Mouse (Mus musculus) hindbrain, embryonic 16.5 days (tissue): ENCODE measurements around the gene Rtl8b. TPM values are rescaled to one million over a fixed set of nuclear protein-coding genes. Genes with fewer than 3 reads are reported as not detected.

Experiments
- polyA plus RNA-seq: library from polyadenylated mRNA; unstranded; fragments of >200 nt; fragmentation: Nextera tagmentation; extraction: Ambion mirVana; gene quantifications from 2 replicates; pipeline ENCODE4 v1.2.1, GENCODE M21; 2015

Rtl8b gene
- polyA plus RNA-seq, 1 experiment from 2014 or later: 188 TPM

Other genes with a start within 250 kb of the Rtl8b start
- gene Etd, start 235.5 kb downstream of the Rtl8b start, polyA plus RNA-seq: not detected in 2 replicates
- gene Rtl8c, start 62.4 kb downstream of the Rtl8b start, polyA plus RNA-seq: 213 and 235 TPM in 2 replicates
- 0.63 TPM in 1 of 2 replicates, not detected in the other for gene Gm14597, start 61.4 kb downstream of the Rtl8b start, polyA plus RNA-seq
- gene Rtl8a, start 26.7 kb downstream of the Rtl8b start, polyA plus RNA-seq: 223 and 232 TPM in 2 replicates
- 0.11 and 0.28 TPM in 2 replicates for gene 4930502E18Rik, start 54.4 kb upstream of the Rtl8b start, polyA plus RNA-seq
- gene 1700013H16Rik, start 87.4 kb upstream of the Rtl8b start, polyA plus RNA-seq: not detected in 2 replicates
- not detected in 2 replicates for gene Zfp36l3, start 106.0 kb upstream of the Rtl8b start, polyA plus RNA-seq
- gene Xlr, start 127.3 kb upstream of the Rtl8b start, polyA plus RNA-seq: 1.7 and 1.9 TPM in 2 replicates